Mouse (Mus musculus) MEL (cell line): ENCODE measurements around the gene Gm20388. TPM values are rescaled to one million over a fixed set of nuclear protein-coding genes. Genes with fewer than 3 reads are reported as not detected.

ENCODE experiments used
- DNase-seq: peaks from one replicate; pipeline ENCODE4 v3.0.0; 2011; ENCODE audit warnings: low read depth, low spot score
- H3K27ac ChIP-seq: 2 replicates; pipeline ENCODE4 v1.5.1; 2012; ENCODE audit warnings: low read depth, mild to moderate bottlenecking, control low read depth, low read length, moderate library complexity; ENCODE audit not compliant: control insufficient read depth
- H3K27me3 ChIP-seq, 2 experiments: fragments of 150-350 bp in 1 of 2; sonication (generic) in 1 of 2; 2 replicates each; pipeline ENCODE4 v1.6.1; 2012; ENCODE audit warnings: low read length in 2 of 2, mild to moderate bottlenecking in 2 of 2, improper control_type of control experiment in 1 of 2, moderate library complexity in 1 of 2; ENCODE audit not compliant: insufficient read depth in 2 of 2, control insufficient read depth in 1 of 2
- H3K36me3 ChIP-seq, 2 experiments: 2 replicates each; pipeline ENCODE4 v1.6.1; 2012 to 2014; ENCODE audit warnings: low read length in 2 of 2, improper control_type of control experiment in 1 of 2, inconsistent platforms in 1 of 2, mild to moderate bottlenecking in 1 of 2; ENCODE audit not compliant: insufficient read depth in 2 of 2, control insufficient read depth in 1 of 2
- H3K4me1 ChIP-seq, 2 experiments: fragments of 150-350 bp in 1 of 2; sonication (generic) in 1 of 2; 2 replicates each; pipeline ENCODE4 v1.6.1; 2012; ENCODE audit warnings: low read length in 2 of 2, improper control_type of control experiment in 1 of 2, mild to moderate bottlenecking in 1 of 2; ENCODE audit not compliant: insufficient read depth in 2 of 2, control insufficient read depth in 1 of 2
- H3K4me3 ChIP-seq, 2 experiments: fragments of 150-350 bp in 1 of 2; sonication (generic) in 1 of 2; 2 replicates each; pipeline ENCODE4 v1.5.1; 2012; ENCODE audit warnings: low read depth in 2 of 2, low read length in 2 of 2, mild to moderate bottlenecking in 2 of 2, moderate library complexity in 2 of 2, control low read depth in 1 of 2, improper control_type of control experiment in 1 of 2; ENCODE audit not compliant: control insufficient read depth in 1 of 2, insufficient read depth in 1 of 2
- H3K79me2 ChIP-seq: 2 replicates; pipeline ENCODE4 v1.6.1; 2012; ENCODE audit warnings: mild to moderate bottlenecking, low read length, moderate library complexity; ENCODE audit not compliant: control insufficient read depth, poor library complexity, insufficient read depth
- H3K9ac ChIP-seq: 2 replicates; pipeline ENCODE4 v1.6.1; 2012; ENCODE audit warnings: low read depth, mild to moderate bottlenecking, control low read depth, low read length, moderate library complexity; ENCODE audit not compliant: control insufficient read depth, poor library complexity, severe bottlenecking
- H3K9me3 ChIP-seq: fragments of 150-350 bp; sonication (generic); replicated peaks from 2 replicates; pipeline ENCODE4 v1.6.1; 2012; ENCODE audit warnings: mild to moderate bottlenecking, low read length, improper control_type of control experiment, moderate library complexity; ENCODE audit not compliant: insufficient read depth
- BHLHE40 ChIP-seq: IDR thresholded peaks from 2 replicates; pipeline ENCODE4 v1.6.1; 2012; ENCODE audit warnings: low read depth, mild to moderate bottlenecking, inconsistent platforms, low read length, improper control_type of control experiment, borderline replicate concordance
- CHD1 ChIP-seq: IDR thresholded peaks from 2 replicates; pipeline ENCODE4 v1.6.1; 2012; ENCODE audit warnings: low read depth, mild to moderate bottlenecking, inconsistent platforms, low read length, improper control_type of control experiment
- ELF1 ChIP-seq: IDR thresholded peaks from 2 replicates; pipeline ENCODE4 v1.6.1; 2014; ENCODE audit warnings: low read depth, mild to moderate bottlenecking, inconsistent platforms, low read length, improper control_type of control experiment, moderate library complexity
- ETS1 ChIP-seq: IDR thresholded peaks from 2 replicates; pipeline ENCODE4 v1.6.1; 2012; ENCODE audit warnings: low read depth, mild to moderate bottlenecking, inconsistent platforms, low read length, improper control_type of control experiment, moderate library complexity
- GABPA ChIP-seq: IDR thresholded peaks from 2 replicates; pipeline ENCODE4 v1.6.1; 2012; ENCODE audit warnings: low read depth, mild to moderate bottlenecking, inconsistent platforms, low read length, improper control_type of control experiment, moderate library complexity
- HCFC1 ChIP-seq: IDR thresholded peaks from 2 replicates; pipeline ENCODE4 v1.6.1; 2012; ENCODE audit warnings: low read depth, mild to moderate bottlenecking, inconsistent platforms, low read length, improper control_type of control experiment, moderate library complexity
- JUND ChIP-seq: IDR thresholded peaks from 2 replicates; pipeline ENCODE4 v1.6.1; 2011; ENCODE audit warnings: low read depth, mild to moderate bottlenecking, improper control_type of control experiment, low read length
- KAT2A ChIP-seq: conservative IDR thresholded peaks from 2 replicates; pipeline ENCODE4 v1.6.1; 2012; ENCODE audit warnings: low read depth, low read length, improper control_type of control experiment, inconsistent platforms
- MAX ChIP-seq: IDR thresholded peaks from 2 replicates; pipeline ENCODE4 v1.6.1; 2011; ENCODE audit warnings: low read length, improper control_type of control experiment
- MEF2A ChIP-seq: IDR thresholded peaks from 2 replicates; pipeline ENCODE4 v1.6.1; 2014; ENCODE audit warnings: low read depth, mild to moderate bottlenecking, inconsistent platforms, low read length, improper control_type of control experiment; ENCODE audit not compliant: poor library complexity, insufficient replicate concordance, severe bottlenecking; ENCODE audit errors: extremely low read depth
- MXI1 ChIP-seq: IDR thresholded peaks from 2 replicates; pipeline ENCODE4 v1.6.1; 2011; ENCODE audit warnings: mild to moderate bottlenecking, low read depth, low read length, improper control_type of control experiment
- MYB ChIP-seq: IDR thresholded peaks from 2 replicates; pipeline ENCODE4 v1.6.1; 2011; ENCODE audit warnings: mild to moderate bottlenecking, low read depth, low read length, improper control_type of control experiment
- MYC ChIP-seq: IDR thresholded peaks from 2 replicates; pipeline ENCODE4 v1.6.1; 2011; ENCODE audit warnings: low read depth, mild to moderate bottlenecking, low read length, improper control_type of control experiment, moderate library complexity
- POLR2A ChIP-seq, 2 experiments: IDR thresholded peaks; 2 replicates each; pipeline ENCODE4 v1.6.1; 2011 to 2012; ENCODE audit warnings: low read length in 2 of 2, mild to moderate bottlenecking in 2 of 2, control low read depth in 1 of 2, improper control_type of control experiment in 1 of 2, low read depth in 1 of 2, moderate library complexity in 1 of 2; ENCODE audit not compliant: control insufficient read depth in 1 of 2, insufficient read depth in 1 of 2, poor library complexity in 1 of 2
- POLR2AphosphoS2 ChIP-seq: IDR thresholded peaks from 2 replicates; pipeline ENCODE4 v1.6.1; 2011; ENCODE audit warnings: low read length, improper control_type of control experiment
- POLR2AphosphoS5 ChIP-seq: IDR thresholded peaks from 2 replicates; pipeline ENCODE4 v1.6.1; 2012; ENCODE audit warnings: low read depth, borderline replicate concordance, mild to moderate bottlenecking, inconsistent platforms, low read length, moderate library complexity, mixed read lengths
- RAD21 ChIP-seq: IDR thresholded peaks from 2 replicates; pipeline ENCODE4 v1.6.1; 2011; ENCODE audit warnings: mild to moderate bottlenecking, low read depth, low read length, improper control_type of control experiment
- SIN3A ChIP-seq: IDR thresholded peaks from 2 replicates; pipeline ENCODE4 v1.6.1; 2012; ENCODE audit warnings: low read length, improper control_type of control experiment, inconsistent platforms
- SMC3 ChIP-seq: IDR thresholded peaks from 2 replicates; pipeline ENCODE4 v1.6.1; 2011; ENCODE audit warnings: low read depth, low read length, improper control_type of control experiment
- TBP ChIP-seq: IDR thresholded peaks from 2 replicates; pipeline ENCODE4 v1.8.0; 2011; ENCODE audit warnings: low read depth, low read length, improper control_type of control experiment
- TCF12 ChIP-seq: IDR thresholded peaks from 2 replicates; pipeline ENCODE4 v1.6.1; 2014; ENCODE audit warnings: low read depth, mild to moderate bottlenecking, inconsistent platforms, low read length, improper control_type of control experiment, moderate library complexity
- UBTF ChIP-seq: IDR thresholded peaks from 2 replicates; pipeline ENCODE4 v1.6.1; 2012; ENCODE audit warnings: low read depth, mild to moderate bottlenecking, inconsistent platforms, low read length, improper control_type of control experiment, moderate library complexity, borderline replicate concordance; ENCODE audit not compliant: insufficient read depth
- USF2 ChIP-seq, 2 experiments: IDR thresholded peaks; 2 replicates each; pipeline ENCODE4 v1.6.1; 2011 to 2012; ENCODE audit warnings: improper control_type of control experiment in 2 of 2, low read length in 2 of 2, borderline replicate concordance in 1 of 2, inconsistent platforms in 1 of 2, low read depth in 1 of 2, mild to moderate bottlenecking in 1 of 2; ENCODE audit not compliant: insufficient read depth in 1 of 2
- ZC3H11A ChIP-seq: IDR thresholded peaks from 2 replicates; pipeline ENCODE4 v1.6.1; 2012; ENCODE audit warnings: low read depth, mild to moderate bottlenecking, inconsistent platforms, low read length, improper control_type of control experiment
- ZNF384 ChIP-seq: IDR thresholded peaks from 2 replicates; pipeline ENCODE4 v1.6.1; 2012; ENCODE audit warnings: low read depth, mild to moderate bottlenecking, inconsistent platforms, low read length, improper control_type of control experiment
- polyA plus RNA-seq, 2 experiments: library from polyadenylated mRNA; stranded (reverse) in 1 of 2; unstranded in 1 of 2; fragments of >175 nt in 1 of 2; fragments of >200 nt in 1 of 2; gene quantifications; 2 replicates each; pipeline versions ENCODE4 v1.2.1 to v1.2.4; 2012; ENCODE audit warnings: low replicate concordance in 2 of 2, low read depth in 1 of 2; ENCODE audit not compliant: insufficient read length in 2 of 2, insufficient read depth in 1 of 2, missing spikeins in 1 of 2
- total RNA-seq: library from RNA; depleted of rRNA; stranded (reverse); fragments of 300-350 nt; gene quantifications from 2 replicates; pipeline ENCODE4 v1.2.3, GENCODE M21; 2012

Gm20388 gene
- total and polyA plus RNA-seq, 3 experiments: 11.1 to 17.8 TPM; not detected in 1

- no peak for TF ChIP-seq MYB
- no peak for TF ChIP-seq JUND
- TF ChIP-seq TCF12: no peak
- TF ChIP-seq RAD21: peak; percentile 39
- no peak for TF ChIP-seq POLR2AphosphoS5
- no peak for TF ChIP-seq USF2 (IDR thresholded peaks at IDR 0.05; ENCODE audit: borderline replicate concordance in 1 of 2, insufficient read depth in 1 of 2, low read depth in 1 of 2, low read length in 2 of 2)
- no peak for TF ChIP-seq KAT2A
- peak; percentile 36 for TF ChIP-seq ZC3H11A
- 0 out of 2 replicates have a peak, but pooled peaks have one; percentile 5 for TF ChIP-seq CHD1
- no peak for TF ChIP-seq MEF2A
- TF ChIP-seq ELF1: no peak
- no peak for TF ChIP-seq MAX
- no peak; the same call in 1 of the 2 replicates for TF ChIP-seq SIN3A
- 0 out of 2 replicates have a peak, but pooled peaks have one; percentile 14 for TF ChIP-seq TBP
- no peak for TF ChIP-seq UBTF
- TF ChIP-seq GABPA: no peak
Observed at GRCm38 (mm10) chr8:123950077-123950802, 4039.6 kb downstream of the Gm20388 start (continued).

GRCm38 (mm10) chr8:123953686-123954085 is 4043.0 kb downstream of the Gm20388 start:
- H3K79me2 ChIP-seq: peaks cover 4% of the 10 kb centered on the region
- no peak overlapping the region for H3K27ac ChIP-seq
- H3K9me3 ChIP-seq: no peaks in the 10 kb centered on the region
- TF ChIP-seq ZNF384 (no peak), POLR2A (IDR thresholded peaks at IDR 0.05; ENCODE audit: control insufficient read depth in 1 of 2, insufficient read depth in 1 of 2, low read depth in 1 of 2, low read length in 2 of 2, poor library complexity in 1 of 2) (no peak), HCFC1 (no peak), POLR2AphosphoS2 (no peak), BHLHE40 (no peak), SMC3 (no peak), JUND (no peak), MYC (no peak), MAX (no peak), CHD1 (no peak), MXI1 (no peak), SIN3A (no peak), MEF2A (no peak), ETS1 (no peak)
- TF ChIP-seq, all 39 proteins: peak for 0
- DNase-seq: no peak
- no peak overlapping the region for H3K4me3 ChIP-seq
- peaks cover 0 to 4% of the 10 kb centered on the region in 2 experiments; a peak in 2 of 4 replicates for H3K36me3 ChIP-seq
- H3K27me3 ChIP-seq: no peaks in the 10 kb centered on the region
- H3K9ac ChIP-seq: no peak overlapping the region
- no peaks in the 10 kb centered on the region for H3K4me1 ChIP-seq
